Mouse (Mus musculus) CH12.LX (cell line): ENCODE data around the gene Npcd.

Experiments
- CHD2 ChIP-seq: IDR thresholded peaks from 2 replicates; pipeline ENCODE4 v1.6.1; 2011; ENCODE audit warnings: low read length, improper control_type of control experiment
- CTCF ChIP-seq, 2 experiments: IDR thresholded peaks in 1 of 2; conservative IDR thresholded peaks in 1 of 2; 2 replicates each; pipeline ENCODE4 v1.5.1; 2011 to 2012; ENCODE audit warnings: low read depth in 2 of 2, low read length in 2 of 2, improper control_type of control experiment in 1 of 2, inconsistent platforms in 1 of 2, mild to moderate bottlenecking in 1 of 2, moderate library complexity in 1 of 2
- E2F4 ChIP-seq: IDR thresholded peaks from 2 replicates; pipeline ENCODE4 v1.6.1; 2011; ENCODE audit warnings: low read depth, low read length, improper control_type of control experiment; ENCODE audit not compliant: insufficient replicate concordance
- ELF1 ChIP-seq: IDR thresholded peaks from 2 replicates; pipeline ENCODE4 v1.6.1; 2014; ENCODE audit warnings: low read depth, mild to moderate bottlenecking, inconsistent platforms, low read length, improper control_type of control experiment
- EP300 ChIP-seq: IDR thresholded peaks from 2 replicates; pipeline ENCODE4 v1.6.1; 2011; ENCODE audit warnings: low read length, improper control_type of control experiment
- GABPA ChIP-seq: IDR thresholded peaks from 2 replicates; pipeline ENCODE4 v1.6.1; 2012; ENCODE audit warnings: low read depth, low read length, improper control_type of control experiment, inconsistent platforms; ENCODE audit not compliant: insufficient replicate concordance
- HCFC1 ChIP-seq: IDR thresholded peaks from 2 replicates; pipeline ENCODE4 v1.6.1; 2012; ENCODE audit warnings: low read depth, mild to moderate bottlenecking, inconsistent platforms, low read length, improper control_type of control experiment
- MAFK ChIP-seq: IDR thresholded peaks from 2 replicates; pipeline ENCODE4 v1.6.1; 2011; ENCODE audit warnings: low read length, improper control_type of control experiment; ENCODE audit not compliant: insufficient replicate concordance
- MAX ChIP-seq: IDR thresholded peaks from 2 replicates; pipeline ENCODE4 v1.6.1; 2011; ENCODE audit warnings: low read length, improper control_type of control experiment
- MXI1 ChIP-seq: IDR thresholded peaks from 2 replicates; pipeline ENCODE4 v1.6.1; 2011; ENCODE audit warnings: mild to moderate bottlenecking, low read depth, low read length, improper control_type of control experiment
- POLR2A ChIP-seq: IDR thresholded peaks from 2 replicates; pipeline ENCODE4 v1.6.1; 2011; ENCODE audit warnings: low read depth, mild to moderate bottlenecking, improper control_type of control experiment, low read length
- RAD21 ChIP-seq: IDR thresholded peaks from 2 replicates; pipeline ENCODE4 v1.6.1; 2011; ENCODE audit warnings: low read depth, mild to moderate bottlenecking, low read length, improper control_type of control experiment, moderate library complexity
- RCOR1 ChIP-seq: conservative IDR thresholded peaks from 2 replicates; pipeline ENCODE4 v1.6.1; 2012; ENCODE audit warnings: low read depth, mild to moderate bottlenecking, inconsistent platforms, low read length, improper control_type of control experiment
- ZC3H11A ChIP-seq: IDR thresholded peaks from 2 replicates; pipeline ENCODE4 v1.6.1; 2012; ENCODE audit warnings: low read depth, mild to moderate bottlenecking, inconsistent platforms, low read length, improper control_type of control experiment

DNA sequence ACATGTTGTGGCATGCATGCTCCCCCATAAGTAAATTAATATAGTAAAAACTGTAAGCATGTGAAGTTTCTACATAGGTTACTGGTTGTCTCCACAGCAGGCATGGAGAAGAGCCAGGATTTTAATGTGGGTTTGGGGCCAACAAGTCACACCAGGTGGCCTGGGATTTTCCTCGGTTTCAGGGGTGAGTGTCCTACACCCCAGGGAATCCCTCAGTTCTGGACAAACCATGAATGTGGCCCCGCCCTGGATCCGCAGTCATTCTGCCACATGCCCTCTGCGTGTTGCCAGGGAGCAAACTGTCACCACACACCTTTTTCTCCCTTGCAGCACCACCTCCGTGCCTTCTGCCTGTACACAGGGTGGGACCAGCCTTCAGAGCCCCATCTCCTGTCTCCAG is 25.4 kb downstream of the Npcd start:
- TF ChIP-seq CHD2 (no peak), POLR2A (no peak), MXI1 (no peak), CTCF (conservative IDR thresholded peaks at IDR 0.05 in 1 of 2, IDR thresholded peaks at IDR 0.05 in 1 of 2; ENCODE audit: low read depth in 2 of 2, low read length in 2 of 2) (no peak), EP300 (no peak), RAD21 (no peak), ELF1 (no peak), E2F4 (no peak), GABPA (no peak), HCFC1 (no peak), MAFK (no peak), ZC3H11A (no peak), MAX (no peak), RCOR1 (no peak)
